Mouse (Mus musculus): ENCODE measurements around the gene Gm20604. TPM values are rescaled to one million over a fixed set of nuclear protein-coding genes. Genes with fewer than 3 reads are reported as not detected.

Gm20604 gene
- polyA plus RNA-seq (2014; fragmentation: Nextera tagmentation; extraction: Ambion mirVana): 26.2 and 26.6 TPM in 2 replicates

GRCm38 (mm10) chr12:102758403-102758756 lies at the start of gene Gm20604:
Gene Gm20604, minus strand, starts transcription at chr12:102758672.
- WGBS: 1% methylated on average over 10 of the region's 10 CpGs
- no peaks in the 10 kb centered on the region for H3K9me3 ChIP-seq (ENCODE audit: control insufficient read depth, low read depth, low read length)
- H3K27ac ChIP-seq (ENCODE audit: low read length): peak within 1 kb of the TSS; percentile 84
- no peak for ATAC-seq (ENCODE audit: insufficient number of reproducible peaks, insufficient read depth, low FRiP score, low read depth)
- H3K9ac ChIP-seq (replicated peaks; ENCODE audit: low read depth, low read length): peak within 1 kb of the TSS; percentile 76
- H3K4me3 ChIP-seq (ENCODE audit: low read depth, low read length): peak within 1 kb of the TSS; percentile 92
- H3K27me3 ChIP-seq (ENCODE audit: control insufficient read depth, insufficient read depth, low read length): no peaks in the 10 kb centered on the region
- H3K4me1 ChIP-seq (ENCODE audit: control insufficient read depth, insufficient read depth, low read length): peaks cover 15% of the 10 kb centered on the region
- peaks cover 4% of the 10 kb centered on the region; the same call in 1 of the 2 replicates for H3K36me3 ChIP-seq (ENCODE audit: control insufficient read depth, insufficient read depth, low read length)
- peak within 1 kb of the TSS; percentile 93 for H3K4me2 ChIP-seq (replicated peaks; ENCODE audit: low read depth, low read length)

- ATAC-seq (ENCODE audit: insufficient number of reproducible peaks, insufficient read depth, low FRiP score, low read depth): no peak
- Histone ChIP-seq H3K4me1 (ENCODE audit: control insufficient read depth, insufficient read depth, low read length) (no peaks in the 10 kb centered on the region), H3K36me3 (ENCODE audit: control insufficient read depth, insufficient read depth, low read length) (peaks cover 4% of the 10 kb centered on the region), H3K4me3 (ENCODE audit: low read depth, low read length) (no peak overlapping the region), H3K4me2 (replicated peaks; ENCODE audit: low read depth, low read length) (no peak overlapping the region), H3K27ac (ENCODE audit: low read length) (no peak overlapping the region), H3K9ac (replicated peaks; ENCODE audit: low read depth, low read length) (no peak overlapping the region), H3K27me3 (ENCODE audit: control insufficient read depth, insufficient read depth, low read length) (no peaks in the 10 kb centered on the region), H3K9me3 (ENCODE audit: control insufficient read depth, low read depth, low read length) (no peaks in the 10 kb centered on the region)
- WGBS: 94% methylated on average over 2 of the region's 2 CpGs
Measured at GRCm38 (mm10) chr12:102799528-102799927, 41.1 kb upstream of the Gm20604 start.

- no peak overlapping the region for H3K4me3 ChIP-seq (ENCODE audit: low read depth, low read length)
- no peaks in the 10 kb centered on the region for H3K27me3 ChIP-seq (ENCODE audit: control insufficient read depth, insufficient read depth, low read length)
- H3K27ac ChIP-seq (ENCODE audit: low read length): no peak overlapping the region
- H3K9me3 ChIP-seq (ENCODE audit: control insufficient read depth, low read depth, low read length): no peaks in the 10 kb centered on the region
- no peaks in the 10 kb centered on the region for H3K4me1 ChIP-seq (ENCODE audit: control insufficient read depth, insufficient read depth, low read length)
- H3K9ac ChIP-seq (replicated peaks; ENCODE audit: low read depth, low read length): no peak overlapping the region
- H3K36me3 ChIP-seq (ENCODE audit: control insufficient read depth, insufficient read depth, low read length): peaks cover 66% of the 10 kb centered on the region
- 65% methylated on average over 7 of the region's 7 CpGs for WGBS
- ATAC-seq (ENCODE audit: insufficient number of reproducible peaks, insufficient read depth, low FRiP score, low read depth): no peak
- no peak overlapping the region for H3K4me2 ChIP-seq (replicated peaks; ENCODE audit: low read depth, low read length)
Measured at GRCm38 (mm10) chr12:102787927-102788326, 29.5 kb upstream of the Gm20604 start.

- Histone ChIP-seq H3K4me3 (ENCODE audit: low read depth, low read length) (no peak overlapping the region), H3K27me3 (ENCODE audit: control insufficient read depth, insufficient read depth, low read length) (no peaks in the 10 kb centered on the region), H3K36me3 (ENCODE audit: control insufficient read depth, insufficient read depth, low read length) (peaks cover 50% of the 10 kb centered on the region), H3K4me2 (replicated peaks; ENCODE audit: low read depth, low read length) (no peak overlapping the region), H3K4me1 (ENCODE audit: control insufficient read depth, insufficient read depth, low read length) (no peaks in the 10 kb centered on the region), H3K27ac (ENCODE audit: low read length) (no peak overlapping the region), H3K9ac (replicated peaks; ENCODE audit: low read depth, low read length) (no peak overlapping the region), H3K9me3 (ENCODE audit: control insufficient read depth, low read depth, low read length) (no peaks in the 10 kb centered on the region)
- ATAC-seq (ENCODE audit: insufficient number of reproducible peaks, insufficient read depth, low FRiP score, low read depth): no peak
- WGBS: 84% methylated on average over 5 of the region's 5 CpGs
Measured at GRCm38 (mm10) chr12:102785593-102785985, 27.1 kb upstream of the Gm20604 start.

- H3K9me3 ChIP-seq (ENCODE audit: control insufficient read depth, low read depth, low read length): no peaks in the 10 kb centered on the region
- H3K27me3 ChIP-seq (ENCODE audit: control insufficient read depth, insufficient read depth, low read length): no peaks in the 10 kb centered on the region
- no peak overlapping the region for H3K27ac ChIP-seq (ENCODE audit: low read length)
- 80% methylated on average over 19 of the region's 19 CpGs for WGBS
- H3K4me2 ChIP-seq (replicated peaks; ENCODE audit: low read depth, low read length): no peak overlapping the region
- peaks cover 45% of the 10 kb centered on the region for H3K36me3 ChIP-seq (ENCODE audit: control insufficient read depth, insufficient read depth, low read length)
- H3K4me3 ChIP-seq (ENCODE audit: low read depth, low read length): no peak overlapping the region
- H3K9ac ChIP-seq (replicated peaks; ENCODE audit: low read depth, low read length): no peak overlapping the region
- no peaks in the 10 kb centered on the region for H3K4me1 ChIP-seq (ENCODE audit: control insufficient read depth, insufficient read depth, low read length)
- ATAC-seq (ENCODE audit: insufficient number of reproducible peaks, insufficient read depth, low FRiP score, low read depth): no peak
Measured at GRCm38 (mm10) chr12:102784899-102785592, 26.6 kb upstream of the Gm20604 start.

GRCm38 (mm10) chr12:102782841-102783240 lies 24.4 kb upstream of the Gm20604 start:
- no peaks in the 10 kb centered on the region for H3K4me1 ChIP-seq (ENCODE audit: control insufficient read depth, insufficient read depth, low read length)
- 89% methylated on average over 5 of the region's 5 CpGs for WGBS
- no peak for ATAC-seq (ENCODE audit: insufficient number of reproducible peaks, insufficient read depth, low FRiP score, low read depth)
- H3K9me3 ChIP-seq (ENCODE audit: control insufficient read depth, low read depth, low read length): no peaks in the 10 kb centered on the region
- H3K9ac ChIP-seq (replicated peaks; ENCODE audit: low read depth, low read length): no peak overlapping the region
- H3K27me3 ChIP-seq (ENCODE audit: control insufficient read depth, insufficient read depth, low read length): no peaks in the 10 kb centered on the region
- H3K27ac ChIP-seq (ENCODE audit: low read length): no peak overlapping the region
- H3K36me3 ChIP-seq (ENCODE audit: control insufficient read depth, insufficient read depth, low read length): peaks cover 31% of the 10 kb centered on the region
- H3K4me3 ChIP-seq (ENCODE audit: low read depth, low read length): no peak overlapping the region
- no peak overlapping the region for H3K4me2 ChIP-seq (replicated peaks; ENCODE audit: low read depth, low read length)

GRCm38 (mm10) chr12:102779452-102779851 lies 21.0 kb upstream of the Gm20604 start:
- Histone ChIP-seq H3K36me3 (ENCODE audit: control insufficient read depth, insufficient read depth, low read length) (peaks cover 32% of the 10 kb centered on the region; the same call in 1 of the 2 replicates), H3K9ac (replicated peaks; ENCODE audit: low read depth, low read length) (no peak overlapping the region), H3K9me3 (ENCODE audit: control insufficient read depth, low read depth, low read length) (no peaks in the 10 kb centered on the region), H3K4me1 (ENCODE audit: control insufficient read depth, insufficient read depth, low read length) (no peaks in the 10 kb centered on the region), H3K27ac (ENCODE audit: low read length) (no peak overlapping the region), H3K4me2 (replicated peaks; ENCODE audit: low read depth, low read length) (no peak overlapping the region), H3K27me3 (ENCODE audit: control insufficient read depth, insufficient read depth, low read length) (no peaks in the 10 kb centered on the region), H3K4me3 (ENCODE audit: low read depth, low read length) (no peak overlapping the region)
- peak; percentile 81 for ATAC-seq (ENCODE audit: insufficient number of reproducible peaks, insufficient read depth, low FRiP score, low read depth)
- WGBS: 46% methylated on average over 3 of the region's 3 CpGs

GRCm38 (mm10) chr12:102778151-102778550 lies 19.7 kb upstream of the Gm20604 start:
- Histone ChIP-seq H3K4me3 (ENCODE audit: low read depth, low read length) (no peak overlapping the region), H3K9ac (replicated peaks; ENCODE audit: low read depth, low read length) (no peak overlapping the region), H3K27me3 (ENCODE audit: control insufficient read depth, insufficient read depth, low read length) (no peaks in the 10 kb centered on the region), H3K4me2 (replicated peaks; ENCODE audit: low read depth, low read length) (no peak overlapping the region), H3K36me3 (ENCODE audit: control insufficient read depth, insufficient read depth, low read length) (peaks cover 36% of the 10 kb centered on the region; the same call in 1 of the 2 replicates), H3K4me1 (ENCODE audit: control insufficient read depth, insufficient read depth, low read length) (no peaks in the 10 kb centered on the region), H3K9me3 (ENCODE audit: control insufficient read depth, low read depth, low read length) (no peaks in the 10 kb centered on the region), H3K27ac (ENCODE audit: low read length) (no peak overlapping the region)
- no peak for ATAC-seq (ENCODE audit: insufficient number of reproducible peaks, insufficient read depth, low FRiP score, low read depth)
- WGBS: 84% methylated on average over 5 of the region's 5 CpGs

GRCm38 (mm10) chr12:102776035-102776434 lies 17.6 kb upstream of the Gm20604 start:
- 95% methylated on average over 14 of the region's 14 CpGs for WGBS
- Histone ChIP-seq H3K27me3 (ENCODE audit: control insufficient read depth, insufficient read depth, low read length) (no peaks in the 10 kb centered on the region), H3K4me1 (ENCODE audit: control insufficient read depth, insufficient read depth, low read length) (no peaks in the 10 kb centered on the region), H3K4me2 (replicated peaks; ENCODE audit: low read depth, low read length) (no peak overlapping the region), H3K4me3 (ENCODE audit: low read depth, low read length) (no peak overlapping the region), H3K9me3 (ENCODE audit: control insufficient read depth, low read depth, low read length) (no peaks in the 10 kb centered on the region), H3K36me3 (ENCODE audit: control insufficient read depth, insufficient read depth, low read length) (peaks cover 47% of the 10 kb centered on the region), H3K27ac (ENCODE audit: low read length) (no peak overlapping the region), H3K9ac (replicated peaks; ENCODE audit: low read depth, low read length) (no peak overlapping the region)
- ATAC-seq (ENCODE audit: insufficient number of reproducible peaks, insufficient read depth, low FRiP score, low read depth): no peak
